Mouse (Mus musculus): ENCODE measurements around the gene March7.

March7 gene

GRCm38 (mm10) chr2:60209703-60210651 lies at the start of gene March7, which contains the start of gene Baz2b:
Gene March7 (plus strand): TSS chr2:60209887.
Gene Baz2b (minus strand): TSS chr2:60209839.
- CTCF ChIA-PET: no interaction called here

DNA sequence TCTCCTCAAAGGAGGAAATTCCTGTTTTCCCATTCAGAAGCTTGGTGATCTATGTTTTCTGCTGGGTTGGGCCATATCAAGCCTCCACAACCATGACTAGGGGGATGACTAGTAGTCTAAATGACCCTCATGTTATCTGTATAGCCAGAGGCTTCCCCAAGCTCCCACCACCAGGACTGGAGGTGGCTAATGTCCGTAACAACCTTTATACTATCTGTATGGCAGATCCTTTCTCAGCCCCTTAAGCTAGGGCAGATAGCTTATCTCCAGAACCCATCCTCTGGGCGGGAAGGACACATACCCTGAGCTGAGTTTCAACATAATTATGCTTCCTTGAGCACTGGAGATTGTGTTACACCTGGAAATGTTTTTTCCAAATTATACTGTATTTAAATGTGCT lies 45.9 kb upstream of the March7 start:
- CTCF ChIA-PET: no interaction called here

DNA sequence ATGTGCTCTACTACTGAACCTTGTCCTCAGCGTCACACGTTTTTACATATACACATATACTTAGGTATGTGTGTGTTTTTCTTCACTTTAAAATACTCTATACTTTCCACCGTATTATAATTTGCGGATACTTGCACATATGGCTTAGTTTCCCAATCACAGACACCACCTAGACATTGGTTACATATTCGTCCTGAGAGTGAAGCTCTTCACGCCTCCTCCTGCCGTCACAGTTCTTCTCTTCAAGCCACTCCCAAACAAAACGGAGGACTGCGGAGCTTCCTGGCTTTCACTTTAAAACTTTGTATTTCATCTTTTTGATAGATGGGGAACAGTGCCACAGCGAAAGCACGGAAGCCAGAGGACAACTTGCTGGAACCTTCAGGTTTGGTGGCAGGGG lies 44.0 kb upstream of the March7 start:
- CTCF ChIA-PET: no interaction called here

DNA sequence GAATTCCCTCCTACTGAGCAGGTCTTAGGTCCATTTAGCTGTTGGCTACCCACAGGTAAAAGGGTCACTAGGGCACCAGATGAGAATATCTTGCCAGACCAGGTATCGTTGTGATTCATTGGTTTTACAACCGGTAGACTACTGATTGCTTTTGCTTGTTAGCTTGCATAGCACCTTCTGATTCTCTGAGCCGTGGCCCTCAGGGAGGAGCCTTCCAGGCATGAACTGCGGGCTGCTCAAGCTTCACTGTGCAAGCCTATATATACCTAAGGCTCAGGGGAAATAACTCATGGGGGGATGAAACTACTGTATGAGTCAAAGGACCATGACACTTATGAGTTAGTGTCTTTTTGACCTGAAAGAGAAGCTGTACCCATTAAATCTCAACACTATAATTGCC lies 42.8 kb upstream of the March7 start:
- CTCF ChIA-PET: no interaction called here

DNA sequence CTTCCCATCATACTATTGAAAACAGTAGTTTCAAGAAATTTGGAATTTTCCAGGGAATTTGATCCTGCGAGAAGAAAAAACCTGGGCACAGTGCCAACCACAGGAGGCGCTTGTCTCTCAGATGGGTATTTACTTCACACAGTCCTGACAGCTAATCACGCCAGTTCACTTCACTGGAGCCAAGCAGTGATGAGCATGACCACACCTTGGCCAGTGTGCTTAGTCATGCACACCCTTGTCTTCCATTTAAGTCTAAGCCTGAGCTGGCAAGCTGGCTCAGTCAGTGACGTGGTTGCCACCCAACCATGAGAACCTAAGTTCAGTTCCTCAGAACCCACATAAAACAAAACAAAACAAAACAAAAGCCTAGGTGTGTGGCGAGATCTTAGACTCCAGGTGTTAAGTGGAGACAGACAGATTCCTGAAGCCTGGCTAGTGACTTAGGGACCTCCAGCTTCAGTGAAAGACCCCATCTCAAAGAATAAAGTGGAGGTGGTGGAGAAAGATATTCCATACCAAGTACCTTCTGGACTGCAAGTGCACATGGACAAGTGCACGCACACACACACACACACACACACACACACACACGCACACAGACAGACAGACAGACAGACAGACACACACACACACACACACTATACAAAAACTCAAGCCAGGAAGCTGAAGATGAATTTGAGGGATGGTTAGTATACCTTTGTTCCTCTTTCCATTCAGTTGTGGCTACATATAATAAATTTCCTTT lies 37.7 kb upstream of the March7 start:
- CTCF ChIA-PET: interaction anchor here (0.7 kb wide), 1 partner anchor 191 kb away, joined by 16 read pairs; no protein-coding TSS in a partner anchor

DNA sequence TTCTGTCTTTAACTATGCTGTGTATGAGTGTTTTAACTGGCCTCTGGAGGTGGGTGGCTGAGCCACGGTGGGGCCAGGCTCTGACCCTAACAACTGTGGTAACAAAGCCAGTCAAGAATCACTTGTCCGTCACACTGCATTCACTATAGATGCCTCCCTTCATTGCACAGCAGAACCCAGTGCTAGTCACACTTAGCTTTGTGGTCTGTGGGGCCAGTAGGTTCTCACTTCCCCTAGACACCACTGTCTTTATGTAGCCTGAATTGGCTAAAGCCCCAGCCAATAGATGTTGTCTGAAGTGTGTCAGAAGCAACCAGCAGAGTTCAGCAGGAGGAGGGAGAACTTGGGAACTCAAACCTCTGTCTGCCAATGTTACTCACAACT lies 37.2 kb upstream of the March7 start:
- CTCF ChIA-PET: no interaction called here

GRCm38 (mm10) chr2:60173190-60173589 lies 36.5 kb upstream of the March7 start:
- CTCF ChIA-PET: interaction anchor here (0.5 kb wide), 1 partner anchor 51 kb away, joined by 3 read pairs; no protein-coding TSS in a partner anchor

DNA sequence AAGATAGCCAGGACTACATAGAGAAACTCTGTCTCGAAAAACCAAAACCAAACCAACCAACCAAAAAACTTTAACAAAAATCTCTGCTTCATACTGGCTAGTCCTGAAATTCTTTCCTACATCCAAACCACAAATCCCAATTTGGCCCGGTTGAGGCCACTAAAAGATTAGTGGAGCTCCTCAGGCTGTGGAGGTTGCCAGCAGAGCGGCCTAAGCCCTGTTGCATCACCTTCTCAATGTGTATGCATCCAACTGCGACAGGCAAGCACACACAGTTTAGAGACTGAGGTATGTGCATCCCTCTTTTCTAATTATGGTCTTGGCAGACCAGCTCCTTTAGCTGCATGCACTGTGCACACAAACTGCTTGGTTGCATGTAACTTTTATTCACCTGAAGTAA lies 36.1 kb upstream of the March7 start:
- CTCF ChIA-PET: interaction anchor here (0.5 kb wide), 1 partner anchor 51 kb away, joined by 3 read pairs; no protein-coding TSS in a partner anchor

GRCm38 (mm10) chr2:60175078-60175477 lies 34.6 kb upstream of the March7 start:
- CTCF ChIA-PET: no interaction called here

- CTCF ChIA-PET: interaction anchor here (0.7 kb wide), 1 partner anchor 162 kb away, joined by 3 read pairs; no protein-coding TSS in a partner anchor
Observed at GRCm38 (mm10) chr2:60176087-60176486, 33.6 kb upstream of the March7 start.

DNA sequence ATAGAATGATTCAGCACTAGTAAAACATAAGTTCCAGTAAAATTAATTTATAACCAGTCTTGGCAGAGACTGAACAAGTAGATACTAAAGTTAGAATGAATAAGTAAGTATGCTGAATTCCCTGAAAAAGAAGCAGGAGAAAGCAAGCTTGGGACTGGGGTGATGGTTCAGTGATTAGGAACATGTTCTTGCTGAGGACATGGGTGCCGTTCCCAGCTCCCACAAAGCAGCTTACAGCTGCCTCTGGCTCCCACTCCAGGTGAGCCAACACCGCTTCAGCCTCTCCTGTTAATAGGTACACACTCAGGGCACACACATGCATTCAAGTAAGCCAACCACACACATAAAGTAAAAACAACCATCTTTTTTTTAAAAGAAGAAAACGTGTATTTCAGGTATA lies 32.2 kb upstream of the March7 start:
- CTCF ChIA-PET: interaction anchor here (0.5 kb wide), 1 partner anchor 60 kb away, joined by 3 read pairs; no protein-coding TSS in a partner anchor

DNA sequence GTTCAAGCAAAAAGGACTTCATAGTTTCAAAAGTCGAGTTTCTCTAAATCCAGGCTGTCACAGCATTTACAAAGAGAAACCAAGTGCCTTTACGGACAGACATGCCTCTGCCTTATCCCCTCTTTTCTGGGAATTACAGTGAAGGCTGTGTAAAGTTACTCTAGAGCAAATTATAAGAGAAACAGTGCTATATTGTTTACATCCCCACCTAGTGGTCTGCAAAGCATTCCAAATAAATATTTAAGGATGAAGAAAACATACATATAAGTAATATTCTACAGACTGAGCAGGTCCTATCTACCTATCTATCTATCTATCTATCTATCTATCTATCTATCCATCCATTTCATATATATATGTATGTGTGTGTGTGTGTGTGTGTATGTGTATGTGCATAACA lies 28.0 kb upstream of the March7 start:
- CTCF ChIA-PET: no interaction called here

- CTCF ChIA-PET: no interaction called here
Observed at GRCm38 (mm10) chr2:60196841-60197240, 12.8 kb upstream of the March7 start.

DNA sequence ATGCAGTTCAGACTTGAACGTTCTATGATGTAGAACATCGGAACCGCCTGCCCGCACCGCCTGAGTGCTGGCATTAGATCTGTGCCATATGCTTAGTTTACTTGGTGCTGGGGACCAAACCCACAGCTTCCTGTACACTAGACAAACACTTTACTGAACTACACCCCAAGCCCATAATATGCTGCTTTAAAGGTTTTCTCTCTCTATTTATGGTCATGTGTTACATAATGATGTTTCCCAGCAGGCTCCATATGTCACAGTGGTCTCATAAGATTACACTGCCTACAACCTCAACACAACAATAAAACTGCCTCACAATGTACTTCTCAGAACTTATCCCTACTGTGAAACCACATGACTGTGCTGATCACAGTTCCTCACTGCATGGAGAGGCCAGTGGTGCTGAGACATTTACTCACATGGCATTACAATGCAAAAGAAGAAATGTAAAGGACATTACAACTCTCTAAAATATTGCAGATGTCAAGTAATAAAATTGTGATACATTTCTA lies 9.6 kb upstream of the March7 start:
- CTCF ChIA-PET: no interaction called here

DNA sequence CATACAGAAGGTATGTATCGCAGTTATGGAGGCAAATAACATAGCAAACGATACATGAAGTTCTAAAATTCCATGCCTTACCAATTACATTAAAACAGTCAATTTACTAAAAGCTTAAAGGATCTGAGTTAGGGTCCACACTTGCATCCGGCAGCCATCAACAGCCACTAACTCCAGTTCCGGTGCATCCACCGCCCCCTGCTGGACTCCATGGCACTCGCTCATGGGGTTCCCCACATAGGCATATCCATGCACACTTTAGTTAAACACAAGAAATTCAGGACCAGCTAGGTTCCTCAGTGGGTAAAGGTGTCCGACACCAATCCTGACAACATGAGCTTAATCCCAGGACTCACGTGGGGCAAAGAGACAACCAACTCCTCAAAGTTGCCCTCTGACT lies 9.0 kb upstream of the March7 start:
- CTCF ChIA-PET: interaction anchor here (1.0 kb wide), 1 partner anchor 150 kb away, joined by 4 read pairs; no protein-coding TSS in a partner anchor

DNA sequence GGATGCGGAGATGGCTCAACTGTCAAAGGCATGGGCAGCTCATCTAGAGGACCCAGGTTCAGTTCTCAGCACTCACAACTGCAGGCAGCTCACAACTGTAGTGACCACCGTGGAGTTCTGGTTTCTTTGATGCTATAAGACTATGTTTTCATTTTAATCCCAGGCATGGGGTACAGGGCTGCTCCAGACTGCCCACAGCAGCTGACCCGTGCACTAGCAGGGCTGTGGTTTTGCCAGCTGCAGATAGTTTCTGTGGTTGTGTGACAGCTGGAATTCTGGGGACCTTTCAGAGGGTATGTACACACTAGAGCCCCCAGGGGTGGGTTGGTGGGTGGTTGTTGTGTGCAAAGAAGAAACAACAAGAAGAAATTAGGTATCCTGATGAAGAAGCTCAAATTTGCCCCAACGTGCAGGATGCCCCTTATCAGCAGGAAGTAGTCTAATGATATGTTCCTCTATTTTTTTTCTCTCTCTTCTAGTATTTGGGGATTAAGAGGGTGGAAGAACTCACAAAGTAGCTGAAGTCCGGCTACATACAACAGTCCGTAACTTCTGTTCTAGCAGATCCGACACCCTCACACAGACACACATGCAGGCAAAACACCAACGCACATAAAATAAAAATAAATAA lies 6.7 kb upstream of the March7 start:
- CTCF ChIA-PET: interaction anchor here (0.6 kb wide), 1 partner anchor 126 kb away, joined by 4 read pairs; no protein-coding TSS in a partner anchor

DNA sequence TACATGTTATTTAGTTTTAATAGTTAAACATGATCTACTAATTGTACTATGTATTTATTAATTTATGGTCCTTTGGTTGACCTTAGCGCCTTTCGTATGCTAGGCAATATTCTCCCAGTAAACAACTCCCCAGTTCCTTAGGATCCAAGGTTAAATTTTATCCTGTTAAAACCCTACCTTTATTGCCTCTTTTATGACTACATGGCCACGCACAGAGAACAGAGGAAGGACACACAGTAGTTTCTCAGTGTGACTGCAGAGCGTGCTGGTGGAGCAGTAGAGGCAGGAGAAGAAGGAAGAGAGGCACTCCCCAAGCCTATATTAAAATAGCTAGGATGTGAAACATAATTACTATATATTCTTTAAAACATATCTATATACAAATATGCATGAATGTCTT lies 6.0 kb upstream of the March7 start:
- CTCF ChIA-PET: no interaction called here

DNA sequence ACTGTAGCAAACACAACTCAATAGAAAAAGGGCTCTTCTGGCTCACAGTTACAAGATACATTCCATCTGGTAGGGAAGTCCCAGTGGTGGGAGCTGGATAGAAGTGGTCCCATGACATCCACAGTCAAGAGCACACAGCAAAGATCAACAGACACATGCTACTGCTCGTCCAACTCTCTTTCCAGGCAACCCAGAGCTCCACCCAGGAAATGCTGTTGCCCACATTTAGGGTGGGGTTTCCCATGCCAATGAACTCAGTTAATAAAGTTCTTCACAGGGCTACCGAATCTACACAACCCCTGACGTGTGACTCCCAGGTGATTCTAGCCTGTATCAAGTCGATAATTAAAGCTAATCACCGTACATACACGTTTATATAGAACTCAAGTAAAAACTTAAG lies 5.5 kb upstream of the March7 start:
- CTCF ChIA-PET: no interaction called here

DNA sequence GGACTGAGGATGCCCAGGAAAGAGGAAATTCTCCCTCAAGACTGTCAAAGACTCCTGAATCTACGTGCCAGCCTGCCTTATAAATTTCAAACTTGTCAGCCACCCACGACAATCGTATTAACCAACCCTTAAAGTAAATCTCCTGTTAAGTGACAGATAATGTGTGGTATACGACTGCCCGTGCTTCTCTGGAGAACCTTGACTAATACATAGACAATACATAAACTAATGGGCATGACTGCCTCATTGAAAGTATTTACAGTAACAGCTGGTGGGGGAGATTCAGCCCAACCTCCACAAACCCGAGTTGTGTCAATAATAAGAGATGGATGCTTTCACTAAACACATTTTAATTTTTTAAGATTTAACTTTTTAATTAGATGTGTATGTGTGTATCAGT lies 3.9 kb upstream of the March7 start:
- CTCF ChIA-PET: no interaction called here

- CTCF ChIA-PET: no interaction called here
Observed at GRCm38 (mm10) chr2:60209122-60209611, 520 bp upstream of the March7 start.

DNA sequence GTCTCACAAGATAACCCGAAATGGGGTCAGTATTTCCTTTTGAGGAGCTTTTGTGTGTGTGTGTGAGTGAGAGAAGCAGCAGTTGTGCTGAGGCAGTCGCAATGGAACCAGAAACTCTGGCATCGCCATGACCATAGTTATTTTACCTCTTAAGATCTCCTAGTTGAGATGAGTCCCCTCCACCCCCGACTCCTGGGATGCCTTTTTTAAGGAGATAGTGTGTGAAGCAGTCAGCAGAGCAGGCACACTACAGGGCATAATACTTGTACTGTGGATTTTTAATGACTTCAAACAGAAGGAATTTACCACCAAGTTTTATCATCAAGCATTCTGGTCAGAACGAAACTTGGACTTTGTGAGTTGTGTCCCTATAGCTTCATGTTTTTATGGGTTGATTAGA lies 1.1 kb downstream of the March7 start:
- CTCF ChIA-PET: interaction anchor here (0.6 kb wide), 2 partner anchors 30 to 238 kb away, joined by 4 read pairs; no protein-coding TSS in a partner anchor

DNA sequence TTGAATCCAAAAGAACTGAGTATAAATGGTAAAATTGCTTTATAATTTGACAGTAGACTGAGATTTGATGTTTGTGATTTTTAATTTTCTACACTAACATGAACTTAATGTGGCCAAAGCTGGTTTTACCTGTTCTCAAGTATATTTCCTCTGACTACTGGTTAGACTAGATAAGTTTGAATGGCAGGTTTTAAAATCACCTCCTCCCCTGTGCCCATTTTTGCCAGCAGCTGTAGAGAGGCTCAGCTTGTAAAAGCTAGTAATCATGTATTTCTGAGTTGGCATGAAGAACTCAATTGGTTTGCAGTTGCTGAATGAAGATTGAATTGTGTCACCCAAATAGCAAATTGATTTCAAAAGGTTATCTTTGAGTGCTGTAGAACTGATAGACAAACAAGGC lies 2.8 kb downstream of the March7 start:
- CTCF ChIA-PET: no interaction called here

Measured in spleen, embryonic (tissue).